ENCODE assay signal across 16 mouse cellular contexts in the genomic region with DNA sequence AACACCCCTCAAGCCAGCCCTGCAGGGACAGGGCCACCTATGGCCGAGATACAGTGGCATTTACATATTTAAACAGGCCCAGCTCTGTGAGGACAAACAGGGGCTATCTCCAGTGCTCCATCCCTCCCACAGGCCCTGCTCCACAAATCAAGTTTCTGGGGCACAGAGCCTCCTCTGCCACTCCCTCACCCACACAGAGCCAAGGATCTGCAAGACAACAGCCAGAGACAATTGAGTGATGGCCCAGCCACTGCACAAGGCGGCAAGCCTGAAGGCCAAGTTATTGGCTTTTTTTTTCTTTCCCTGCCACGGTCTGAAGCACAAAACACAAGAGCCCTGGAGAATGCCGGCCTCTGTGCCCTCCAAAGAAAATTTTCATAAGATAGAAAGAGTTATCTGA.
DNase-seq lines count a peak whose midpoint lies in the region; ATAC-seq lines count a peak whose summit lies in the region.
"Had no signal": no experiment of that assay in that cellular context is flagged by ENCODE, and none has a peak within 500 bp of the region (broad histone marks: within the 10 kb centered on the region; RNA-seq: fewer than 3 reads in every experiment).

No protein-coding gene starts in this region.

- no peaks in the 10 kb centered on the region for H3K9me3 ChIP-seq in erythroblast, embryonic 14.5 days (ENCODE audit: control insufficient read depth, low read length)
- H3K9me3 ChIP-seq: forebrain, embryonic 12.5 days; midbrain, embryonic 13.5 days; neural tube, embryonic 12.5 days had no signal

- peak; percentile 58 for ATAC-seq in megakaryocyte-erythroid progenitor cell, adult 5-6 weeks (replicated peaks; ENCODE audit: low FRiP score, low TSS enrichment, poor library complexity, severe bottlenecking)
- ATAC-seq: inflammation-experienced regulatory T-cells, adult 6 months; lung, postnatal 0 days; midbrain, embryonic 13.5 days had no signal

- H3K36me3 ChIP-seq in erythroblast, embryonic 14.5 days (ENCODE audit: control insufficient read depth), result peaks cover 9% of the 10 kb centered on the region
- H3K36me3 ChIP-seq: forebrain, embryonic 12.5 days; midbrain, embryonic 13.5 days; neural tube, embryonic 12.5 days had no signal

- peaks cover 28% of the 10 kb centered on the region for H3K4me1 ChIP-seq in erythroblast, embryonic 14.5 days (ENCODE audit: control insufficient read depth)

- peak overlapping the region; percentile 42 for H3K4me3 ChIP-seq in erythroblast, embryonic 14.5 days (replicated peaks)
- H3K4me3 ChIP-seq: forebrain, embryonic 12.5 days; midbrain, embryonic 13.5 days; neural tube, embryonic 12.5 days had no signal

- DNase-seq in adrenal gland, postnatal 14 days, result peak; percentile 32
- DNase-seq in adrenal gland, adult (ENCODE audit: inconsistent age in 2 of 2, low spot score in 1 of 2), result no peak
- DNase-seq in ovary, postnatal 36 days (ENCODE audit: low spot score), result peak; percentile 41
- DNase-seq in ovary, postnatal 14 days (ENCODE audit: low spot score), result no peak
- no peak for DNase-seq in urinary bladder, postnatal 36 days (ENCODE audit: low spot score in 2 of 2)
- DNase-seq in thymus, postnatal 36 days, result no peak
- DNase-seq: cerebellum, adult 9-10 months; heart, postnatal 36 days; right cerebral cortex, adult 18-20 months had no signal

- H3K27me3 ChIP-seq in erythroblast, embryonic 14.5 days (ENCODE audit: control insufficient read depth), result no peaks in the 10 kb centered on the region
- H3K27me3 ChIP-seq: forebrain, embryonic 12.5 days; midbrain, embryonic 13.5 days; neural tube, embryonic 12.5 days had no signal

Comparison
In these comparisons a context has a peak if more than half of its experiments do, and no peak if none do; other contexts are left out.
1. DNase-seq: peak in adrenal gland, postnatal 14 days (single experiment) and ovary, postnatal 36 days (single experiment); none in adrenal gland, adult (0 of 2), ovary, postnatal 14 days (single experiment), urinary bladder, postnatal 36 days (0 of 2) and thymus, postnatal 36 days (0 of 2).